Mouse (Mus musculus) CD4-positive, CD25-positive, alpha-beta regulatory T cell, adult 4 months (primary cell): ENCODE measurements around the gene Socs7. TPM values are rescaled to one million over a fixed set of nuclear protein-coding genes. Genes with fewer than 3 reads are reported as not detected.

ENCODE experiments used
- ATAC-seq: one replicate; pipeline ENCODE4 v1.8.0; 2017
- polyA plus RNA-seq, 2 experiments: library from polyadenylated mRNA; unstranded; fragments of 100-300 nt; shearing (Covaris generic); gene quantifications; one replicate each; pipeline ENCODE4 v1.2.1; 2017

Socs7 gene
- polyA plus RNA-seq, 2 experiments from 2014 or later, result 7.6 to 8.4 TPM

GRCm38 (mm10) chr11:97447979-97448378 is 85.6 kb downstream of the Socs7 start:
- ATAC-seq, result no peak

Other genes with a start within 250 kb of the Socs7 start
- gene Tbx21, start 247.2 kb upstream of the Socs7 start, polyA plus RNA-seq, result 1 to 10 TPM; 2.2 TPM
- gene Tbkbp1, start 211.1 kb upstream of the Socs7 start, polyA plus RNA-seq, result under 1 TPM in 1 of 2 experiments, not detected in 1; 0.09 TPM
- gene Kpnb1, start 174.7 kb upstream of the Socs7 start, polyA plus RNA-seq, result 10 to 100 TPM; 23.5 to 33.4 TPM
- gene Npepps, start 81.9 kb upstream of the Socs7 start, polyA plus RNA-seq, result 10 to 100 TPM; 34.4 to 41.1 TPM
- 10 to 100 TPM; 38.8 to 42.3 TPM for gene Mrpl45, start 46.8 kb upstream of the Socs7 start, polyA plus RNA-seq
- gene Gpr179, start 10.5 kb upstream of the Socs7 start, polyA plus RNA-seq, result under 1 TPM; 0.16 to 0.30 TPM
- gene Arhgap23, start 53.0 kb downstream of the Socs7 start, polyA plus RNA-seq, result not detected
- not detected for gene 4933428G20Rik, start 137.8 kb downstream of the Socs7 start, polyA plus RNA-seq
- not detected for gene Srcin1, start 213.6 kb downstream of the Socs7 start, polyA plus RNA-seq